Mouse (Mus musculus) hindbrain, embryonic 14.5 days (tissue): ENCODE data around the gene Olfr195. TPM values are rescaled to one million over a fixed set of nuclear protein-coding genes. Genes with fewer than 3 reads are reported as not detected.

Source experiments
- polyA plus RNA-seq: library from polyadenylated mRNA; unstranded; fragments of >200 nt; fragmentation: Nextera tagmentation; extraction: Ambion mirVana; gene quantifications from 2 replicates; pipeline ENCODE4 v1.2.1, GENCODE M21; 2014

Gene Olfr195
- polyA plus RNA-seq, 1 experiment from 2014 or later, result not detected

Other genes with a start within 250 kb of the Olfr195 start
- not detected in 2 replicates for gene Olfr181, start 218.3 kb upstream of the Olfr195 start, polyA plus RNA-seq
- not detected in 2 replicates for gene Olfr180, start 217.7 kb upstream of the Olfr195 start, polyA plus RNA-seq
- gene Olfr183, start 151.7 kb upstream of the Olfr195 start, polyA plus RNA-seq, result not detected in 2 replicates
- not detected in 2 replicates for gene Olfr186, start 116.8 kb upstream of the Olfr195 start, polyA plus RNA-seq
- gene Olfr187, start 107.3 kb upstream of the Olfr195 start, polyA plus RNA-seq, result not detected in 2 replicates
- not detected in 2 replicates for gene Olfr190, start 69.0 kb upstream of the Olfr195 start, polyA plus RNA-seq
- not detected in 2 replicates for gene Olfr191, start 57.2 kb upstream of the Olfr195 start, polyA plus RNA-seq
- gene Olfr193, start 35.2 kb upstream of the Olfr195 start, polyA plus RNA-seq, result not detected in 2 replicates
- not detected in 2 replicates for gene Olfr194, start 26.0 kb upstream of the Olfr195 start, polyA plus RNA-seq
- not detected in 2 replicates for gene Olfr196, start 23.4 kb downstream of the Olfr195 start, polyA plus RNA-seq
- gene Olfr198, start 56.5 kb downstream of the Olfr195 start, polyA plus RNA-seq, result not detected in 2 replicates
- not detected in 2 replicates for gene Olfr199, start 72.7 kb downstream of the Olfr195 start, polyA plus RNA-seq
- gene Olfr201, start 125.6 kb downstream of the Olfr195 start, polyA plus RNA-seq, result not detected in 2 replicates
- gene Olfr202, start 139.7 kb downstream of the Olfr195 start, polyA plus RNA-seq, result not detected in 2 replicates
- not detected in 2 replicates for gene Olfr203, start 151.8 kb downstream of the Olfr195 start, polyA plus RNA-seq
- not detected in 2 replicates for gene Olfr204, start 171.2 kb downstream of the Olfr195 start, polyA plus RNA-seq
- not detected in 2 replicates for gene Olfr205, start 184.1 kb downstream of the Olfr195 start, polyA plus RNA-seq
- not detected in 2 replicates for gene Olfr206, start 202.2 kb downstream of the Olfr195 start, polyA plus RNA-seq
- gene Olfr209, start 216.9 kb downstream of the Olfr195 start, polyA plus RNA-seq, result not detected in 2 replicates